21 mouse cellular contexts compared by ENCODE assay signal in the genomic region with DNA sequence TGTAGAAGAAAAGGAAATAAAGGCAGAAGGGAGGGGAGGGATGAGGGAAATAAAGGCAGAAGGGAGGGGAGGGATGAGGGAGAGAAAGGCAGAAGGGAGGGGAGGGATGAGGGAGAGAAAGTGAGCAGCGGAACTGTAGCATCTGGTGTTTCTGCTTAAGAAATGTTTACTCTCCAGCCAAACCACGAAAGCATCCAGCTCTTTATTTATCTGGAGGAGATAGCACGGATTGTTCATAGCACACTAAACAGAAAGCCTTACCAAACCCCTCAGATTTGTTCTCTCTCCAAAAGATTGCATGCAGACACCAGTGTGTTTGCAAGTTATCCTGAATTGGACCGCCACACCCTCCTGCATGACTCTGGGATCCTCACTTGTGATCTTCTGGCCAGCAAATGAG.
DNase-seq lines count a peak whose midpoint lies in the region; ATAC-seq and TF ChIP-seq lines count a peak whose summit lies in the region.
"Had no signal": no experiment of that assay in that cellular context is flagged by ENCODE, and none has a peak within 500 bp of the region (broad histone marks: within the 10 kb centered on the region; RNA-seq: fewer than 3 reads in every experiment).

No protein-coding gene starts in this region.

- no peaks in the 10 kb centered on the region for H3K9me3 ChIP-seq in lung, embryonic 14.5 days (ENCODE audit: low read depth, low read length)
- H3K9me3 ChIP-seq in embryonic facial prominence, embryonic 15.5 days (replicated peaks): no peaks in the 10 kb centered on the region
- H3K9me3 ChIP-seq: heart, embryonic 12.5 days; hindbrain, embryonic 13.5 days; intestine, embryonic 15.5 days; kidney, embryonic 15.5 days; limb, embryonic 12.5 days; liver, embryonic 15.5 days; midbrain, embryonic 13.5 days; neural tube, embryonic 15.5 days had no signal

- H3K27ac ChIP-seq in lung, embryonic 14.5 days (ENCODE audit: low read depth): no peak overlapping the region
- H3K27ac ChIP-seq in embryonic facial prominence, embryonic 15.5 days (replicated peaks): 0 out of 2 replicates have a peak overlapping the region, but pooled peaks have one; percentile 51
- H3K27ac ChIP-seq: hindbrain, embryonic 13.5 days; intestine, embryonic 15.5 days; kidney, embryonic 15.5 days; limb, embryonic 12.5 days; liver, embryonic 15.5 days; midbrain, embryonic 13.5 days; neural tube, embryonic 15.5 days had no signal

- WGBS in lung, embryonic 14.5 days: 30% methylated on average over 4 of the region's 4 CpGs
- WGBS in embryonic facial prominence, embryonic 15.5 days: 37% methylated on average over 4 of the region's 4 CpGs

- no peak overlapping the region for H3K4me3 ChIP-seq in lung, embryonic 14.5 days (ENCODE audit: low read depth, low read length)
- no peak overlapping the region for H3K4me3 ChIP-seq in embryonic facial prominence, embryonic 15.5 days (replicated peaks)
- H3K4me3 ChIP-seq: heart, embryonic 12.5 days; hindbrain, embryonic 13.5 days; intestine, embryonic 15.5 days; kidney, embryonic 15.5 days; limb, embryonic 12.5 days; liver, embryonic 15.5 days; midbrain, embryonic 13.5 days; myocyte; neural tube, embryonic 15.5 days had no signal

- no peaks in the 10 kb centered on the region for H3K27me3 ChIP-seq in lung, embryonic 14.5 days (ENCODE audit: insufficient read depth, low read length)
- no peaks in the 10 kb centered on the region for H3K27me3 ChIP-seq in embryonic facial prominence, embryonic 15.5 days
- H3K27me3 ChIP-seq: hindbrain, embryonic 13.5 days; intestine, embryonic 15.5 days; limb, embryonic 12.5 days; liver, embryonic 15.5 days; midbrain, embryonic 13.5 days; neural tube, embryonic 15.5 days had no signal

- H3K9ac ChIP-seq in lung, embryonic 14.5 days: no peak overlapping the region
- H3K9ac ChIP-seq in embryonic facial prominence, embryonic 15.5 days: no peak overlapping the region
- H3K9ac ChIP-seq: heart, embryonic 12.5 days; hindbrain, embryonic 13.5 days; intestine, embryonic 15.5 days; kidney, embryonic 15.5 days; limb, embryonic 12.5 days; liver, embryonic 15.5 days; midbrain, embryonic 13.5 days; neural tube, embryonic 15.5 days had no signal

- no peak for TF ChIP-seq CTCF in lung, embryonic 14.5 days (IDR thresholded peaks at IDR 0.05; ENCODE audit: low read depth)

- H3K4me2 ChIP-seq in lung, embryonic 14.5 days: no peak overlapping the region
- no peak overlapping the region for H3K4me2 ChIP-seq in embryonic facial prominence, embryonic 15.5 days (replicated peaks)
- H3K4me2 ChIP-seq: heart, embryonic 12.5 days; hindbrain, embryonic 13.5 days; intestine, embryonic 15.5 days; kidney, embryonic 15.5 days; limb, embryonic 12.5 days; liver, embryonic 15.5 days; midbrain, embryonic 13.5 days; neural tube, embryonic 15.5 days had no signal

- ATAC-seq in cerebellum, adult (ENCODE audit: insufficient number of reproducible peaks, low FRiP score, low TSS enrichment): 0 out of 2 replicates have a peak, but pooled peaks have one; percentile 7
- ATAC-seq in lung, embryonic 14.5 days (ENCODE audit: insufficient read depth): no peak
- no peak for ATAC-seq in embryonic facial prominence, embryonic 15.5 days (ENCODE audit: insufficient number of reproducible peaks, low FRiP score, low TSS enrichment, low read depth)
- ATAC-seq: CD4-positive, CD25-positive, alpha-beta regulatory T cell, adult 4 months; intestine, embryonic 15.5 days; midbrain, embryonic 13.5 days had no signal

- no peak for DNase-seq in cerebellum, postnatal 4 days (ENCODE audit: low spot score in 2 of 2)
- peak; percentile 10 for DNase-seq in gastrocnemius, adult 18-20 months (ENCODE audit: low spot score)
- DNase-seq in gastrocnemius, postnatal 10 days: no peak
- DNase-seq in lung, embryonic 14.5 days: peak; percentile 31
- DNase-seq in lung, adult 18-20 months: no peak
- DNase-seq in layer of hippocampus, postnatal 10 days (ENCODE audit: low spot score in 2 of 2): no peak
- DNase-seq: gastrocnemius, postnatal 25 days; lung, postnatal 14 days; thymus, adult 2 months had no signal

- H3K4me1 ChIP-seq in lung, embryonic 14.5 days (ENCODE audit: insufficient read depth): no peaks in the 10 kb centered on the region
- H3K4me1 ChIP-seq in embryonic facial prominence, embryonic 15.5 days: peaks cover 16% of the 10 kb centered on the region
- H3K4me1 ChIP-seq: heart, embryonic 12.5 days; hindbrain, embryonic 13.5 days; intestine, embryonic 15.5 days; kidney, embryonic 15.5 days; liver, embryonic 15.5 days; midbrain, embryonic 13.5 days; neural tube, embryonic 15.5 days had no signal

- no peaks in the 10 kb centered on the region for H3K36me3 ChIP-seq in lung, embryonic 14.5 days (ENCODE audit: insufficient read depth)
- H3K36me3 ChIP-seq in embryonic facial prominence, embryonic 15.5 days: no peaks in the 10 kb centered on the region
- H3K36me3 ChIP-seq: heart, embryonic 12.5 days; hindbrain, embryonic 13.5 days; intestine, embryonic 15.5 days; kidney, embryonic 15.5 days; limb, embryonic 12.5 days; liver, embryonic 15.5 days; midbrain, embryonic 13.5 days; neural tube, embryonic 15.5 days had no signal

Comparison
In these comparisons a context has a peak if more than half of its experiments do, and no peak if none do; other contexts are left out.
1. DNase-seq: peak in gastrocnemius, adult 18-20 months (single experiment) and lung, embryonic 14.5 days (single experiment); none in cerebellum, postnatal 4 days (0 of 2), gastrocnemius, postnatal 10 days (single experiment), lung, adult 18-20 months (0 of 2) and layer of hippocampus, postnatal 10 days (0 of 2).